Mouse (Mus musculus) heart, postnatal 0 days (tissue): ENCODE results near the gene Hmcn1. TPM values are rescaled to one million over a fixed set of nuclear protein-coding genes. Genes with fewer than 3 reads are reported as not detected.

ENCODE experiments used
- ATAC-seq: fragments of 200-750 bp; cut with Nextera tagmentation; 2 replicates; pipeline ENCODE4 v1.8.0; 2017; ENCODE audit warnings: low read depth, moderate number of reproducible peaks, moderate library complexity; ENCODE audit not compliant: insufficient read depth
- DNase-seq: peaks from one replicate; pipeline ENCODE4 v3.0.0-alpha.2; 2016; ENCODE audit warnings: low spot score
- H3K27ac ChIP-seq: fragments of 300-500 bp; sonication (generic); 2 replicates; pipeline ENCODE4 v1.5.1; 2014; ENCODE audit warnings: low read depth, mild to moderate bottlenecking
- H3K27me3 ChIP-seq: fragments of 300-500 bp; sonication (generic); 2 replicates; pipeline ENCODE4 v1.6.1; 2014; ENCODE audit warnings: low read length, mixed read lengths; ENCODE audit not compliant: control insufficient read depth, insufficient read depth
- H3K36me3 ChIP-seq: fragments of 300-500 bp; sonication (generic); replicated peaks from 2 replicates; pipeline ENCODE4 v1.6.1; 2014; ENCODE audit warnings: low read length, mixed read lengths; ENCODE audit not compliant: control insufficient read depth, insufficient read depth
- H3K4me1 ChIP-seq: fragments of 300-500 bp; sonication (generic); 2 replicates; pipeline ENCODE4 v1.6.1; 2014; ENCODE audit warnings: antibody characterized with exemption; ENCODE audit not compliant: control insufficient read depth, insufficient read depth
- H3K4me2 ChIP-seq: fragments of 300-500 bp; sonication (generic); 2 replicates; pipeline ENCODE4 v1.6.1; 2014; ENCODE audit warnings: low read depth, mild to moderate bottlenecking, low read length, moderate library complexity
- H3K4me3 ChIP-seq: fragments of 300-500 bp; sonication (generic); 2 replicates; pipeline ENCODE4 v1.5.1; 2014; ENCODE audit warnings: low read depth, low read length
- H3K9ac ChIP-seq: fragments of 300-500 bp; sonication (generic); replicated peaks from 2 replicates; pipeline ENCODE4 v1.6.1; 2014; ENCODE audit warnings: low read depth, low read length, mixed read lengths
- H3K9me3 ChIP-seq: fragments of 300-500 bp; sonication (generic); replicated peaks from 2 replicates; pipeline ENCODE4 v1.6.1; 2016; ENCODE audit warnings: low read length; ENCODE audit not compliant: control insufficient read depth
- CTCF ChIP-seq: IDR thresholded peaks from 2 replicates; pipeline ENCODE4 v1.5.1; 2016; ENCODE audit warnings: antibody characterized with exemption, control low read depth, low read depth
- EP300 ChIP-seq: IDR thresholded peaks from 2 replicates; pipeline ENCODE4 v1.6.1; 2016; ENCODE audit warnings: antibody characterized with exemption, low read depth
- WGBS: fragments of 180-500 bp; shearing (Covaris S2); extraction: QIAGEN DNeasy Blood & Tissue Kit; methylation state at CpG from one replicate; pipeline ENCODE4 v1.1.7; 2014; 5-methylcytosine and 5-hydroxymethylcytosine counted together
- polyA plus RNA-seq: library from polyadenylated mRNA; unstranded; fragments of >200 nt; fragmentation: Nextera tagmentation; extraction: Ambion mirVana; gene quantifications from 2 replicates; pipeline ENCODE4 v1.2.1, GENCODE M21; 2015
- total RNA-seq: library from RNA; depleted of rRNA; stranded (reverse); fragments of >200 nt; gene quantifications from 2 replicates; pipeline ENCODE4 v1.2.3, GENCODE M21; 2014; ENCODE audit warnings: low replicate concordance; rRNA removed

Gene Hmcn1
- total RNA-seq (51.0 and 59.2 TPM in 2 replicates), polyA plus RNA-seq (18.3 and 18.9 TPM in 2 replicates)

DNA sequence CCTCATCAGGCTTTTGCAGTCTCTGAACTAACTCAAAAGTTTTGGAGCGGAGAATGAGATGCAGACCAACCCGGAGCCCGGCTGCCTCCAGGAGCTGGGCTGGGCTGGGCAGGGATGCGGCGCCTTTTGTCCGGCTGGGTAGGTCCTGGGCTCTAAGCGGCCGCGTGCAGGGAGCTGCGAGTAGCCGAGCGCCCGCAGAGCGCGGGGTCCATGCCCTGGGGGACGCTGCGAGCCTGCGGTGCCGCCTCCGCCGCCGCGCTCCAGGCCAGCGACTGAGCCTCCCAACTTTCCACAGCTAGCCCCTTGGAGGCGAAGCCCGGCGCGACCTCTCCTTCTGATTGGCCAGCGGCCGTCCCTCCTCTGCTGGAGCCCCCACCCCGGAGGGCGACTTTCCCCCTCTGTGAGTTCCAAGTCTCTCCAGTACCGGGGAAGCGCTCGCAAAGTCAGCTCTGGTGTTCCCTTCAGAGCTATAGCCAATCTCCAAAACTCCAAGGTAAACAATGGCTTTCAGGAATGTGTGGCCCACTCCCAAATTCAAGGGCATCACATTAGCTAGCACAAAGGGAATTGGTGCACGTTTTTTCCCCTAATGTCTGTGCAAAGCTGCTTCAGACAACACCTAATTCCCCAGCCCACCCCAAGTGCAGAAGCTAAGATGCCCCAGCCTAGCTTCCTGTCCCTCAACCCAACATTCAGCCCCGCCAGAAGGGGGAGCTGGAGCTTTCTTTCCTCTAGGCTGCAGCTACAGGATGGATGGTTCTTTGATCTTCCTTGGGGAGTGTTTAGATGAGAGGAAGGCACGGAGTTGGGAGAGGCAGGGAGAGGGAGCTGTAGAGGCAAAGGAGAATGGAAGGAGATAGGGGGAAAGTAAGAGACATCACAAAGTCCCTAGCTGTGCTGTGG is at the start of gene Hmcn1:
Hmcn1 (minus strand) TSS at position 274 of the 903 bp plus-strand sequence.
- Histone ChIP-seq H3K36me3 (no peaks in the 10 kb centered on the region), H3K9me3 (0 out of 2 replicates have a peak, but pooled peaks cover 9% of the 10 kb centered on the region), H3K4me1 (peaks cover 20% of the 10 kb centered on the region), H3K4me3 (peak within 1 kb of the TSS; percentile 71), H3K27ac (peak within 1 kb of the TSS; percentile 91), H3K9ac (peak within 1 kb of the TSS; percentile 72), H3K27me3 (no peaks in the 10 kb centered on the region), H3K4me2 (peak within 1 kb of the TSS; percentile 73)
- DNase-seq (peak; percentile 87), ATAC-seq (peak; percentile 92)
- peak; percentile 61 for TF ChIP-seq CTCF
- no peak for TF ChIP-seq EP300
- under 1% methylated on average over 38 of the region's 38 CpGs for WGBS

GRCm38 (mm10) chr1:151040945-151041649 is 47.9 kb upstream of the Hmcn1 start:
- Histone ChIP-seq H3K36me3 (no peaks in the 10 kb centered on the region), H3K9me3 (no peaks in the 10 kb centered on the region), H3K27ac (peak overlapping the region; percentile 53; the same call in 1 of the 2 replicates), H3K27me3 (no peaks in the 10 kb centered on the region), H3K4me2 (peak overlapping the region; percentile 26; the same call in 1 of the 2 replicates), H3K4me3 (no peak overlapping the region), H3K4me1 (0 out of 2 replicates have a peak, but pooled peaks cover 6% of the 10 kb centered on the region), H3K9ac (no peak overlapping the region)
- ATAC-seq (peak; percentile 67), DNase-seq (peak; percentile 48)
- TF ChIP-seq CTCF: no peak
- TF ChIP-seq EP300: no peak
- WGBS: 37% methylated on average over 18 of the region's 18 CpGs

DNA sequence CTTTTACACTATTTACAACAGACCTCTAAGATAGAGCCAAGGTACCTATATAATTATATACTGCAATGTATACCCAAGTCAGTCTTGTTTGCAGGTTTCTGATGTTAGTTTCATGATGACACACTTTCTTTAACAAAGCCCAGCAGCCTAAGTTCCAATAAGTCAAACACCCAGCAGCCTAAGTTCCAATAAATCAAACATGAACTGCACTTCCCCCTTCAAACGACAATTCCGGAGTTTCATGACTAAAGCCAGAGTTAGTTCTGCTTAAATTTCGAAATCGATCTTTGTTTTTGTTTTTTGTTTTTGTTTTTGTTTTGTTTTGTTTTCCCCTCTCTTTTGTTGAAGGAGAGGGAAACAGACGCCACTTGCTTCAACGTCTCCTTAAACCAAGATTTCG is 47.1 kb upstream of the Hmcn1 start:
- no peaks in the 10 kb centered on the region for H3K9me3 ChIP-seq
- no peaks in the 10 kb centered on the region for H3K27me3 ChIP-seq
- 62% methylated on average over 7 of the region's 7 CpGs for WGBS
- 0 out of 2 replicates have a peak, but pooled peaks cover 6% of the 10 kb centered on the region for H3K4me1 ChIP-seq
- DNase-seq (no peak), ATAC-seq (no peak)
- no peak overlapping the region for H3K9ac ChIP-seq
- H3K27ac ChIP-seq: peak overlapping the region; percentile 43; the same call in 1 of the 2 replicates
- no peak for TF ChIP-seq EP300
- no peak for TF ChIP-seq CTCF
- 0 out of 2 replicates have a peak overlapping the region, but pooled peaks have one; percentile 26 for H3K4me2 ChIP-seq
- no peak overlapping the region for H3K4me3 ChIP-seq
- H3K36me3 ChIP-seq: no peaks in the 10 kb centered on the region

- Histone ChIP-seq H3K27ac (no peak overlapping the region), H3K9ac (no peak overlapping the region), H3K4me1 (0 out of 2 replicates have a peak, but pooled peaks cover 6% of the 10 kb centered on the region), H3K27me3 (no peaks in the 10 kb centered on the region), H3K4me2 (no peak overlapping the region), H3K9me3 (no peaks in the 10 kb centered on the region), H3K36me3 (no peaks in the 10 kb centered on the region), H3K4me3 (no peak overlapping the region)
- DNase-seq: no peak
- ATAC-seq: no peak
- TF ChIP-seq CTCF: no peak
- no peak for TF ChIP-seq EP300
- WGBS: 73% methylated on average over 4 of the region's 4 CpGs
These were observed 46.0 kb upstream of the Hmcn1 start for GRCm38 (mm10) chr1:151039189-151039588.

DNA sequence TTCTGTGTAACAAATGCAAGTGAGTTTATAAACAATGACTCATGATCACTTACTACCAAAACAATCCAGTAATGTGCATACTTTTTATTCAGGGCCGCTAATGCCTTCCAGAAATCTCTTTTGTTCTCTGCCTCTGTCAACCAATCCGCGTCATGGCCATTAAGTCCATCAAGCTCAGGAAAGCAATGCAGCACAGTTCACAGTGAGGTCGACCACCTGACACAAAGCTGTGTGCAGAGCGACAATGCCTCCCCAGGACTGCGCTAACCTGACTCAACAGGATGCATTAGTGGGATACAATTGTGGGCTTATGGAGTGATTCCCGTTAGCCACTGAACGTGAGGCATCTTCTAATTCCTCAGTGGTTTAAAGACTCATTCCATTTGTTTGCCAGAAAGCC is 45.3 kb upstream of the Hmcn1 start:
- Histone ChIP-seq H3K4me1 (0 out of 2 replicates have a peak, but pooled peaks cover 6% of the 10 kb centered on the region), H3K9ac (no peak overlapping the region), H3K27ac (no peak overlapping the region), H3K4me2 (no peak overlapping the region), H3K27me3 (no peaks in the 10 kb centered on the region), H3K36me3 (no peaks in the 10 kb centered on the region), H3K4me3 (no peak overlapping the region), H3K9me3 (no peaks in the 10 kb centered on the region)
- TF ChIP-seq CTCF (no peak), EP300 (no peak)
- no peak for ATAC-seq
- WGBS: 71% methylated on average over 8 of the region's 8 CpGs
- no peak for DNase-seq
